8 mouse cellular contexts compared by ENCODE assay signal in the genomic region with DNA sequence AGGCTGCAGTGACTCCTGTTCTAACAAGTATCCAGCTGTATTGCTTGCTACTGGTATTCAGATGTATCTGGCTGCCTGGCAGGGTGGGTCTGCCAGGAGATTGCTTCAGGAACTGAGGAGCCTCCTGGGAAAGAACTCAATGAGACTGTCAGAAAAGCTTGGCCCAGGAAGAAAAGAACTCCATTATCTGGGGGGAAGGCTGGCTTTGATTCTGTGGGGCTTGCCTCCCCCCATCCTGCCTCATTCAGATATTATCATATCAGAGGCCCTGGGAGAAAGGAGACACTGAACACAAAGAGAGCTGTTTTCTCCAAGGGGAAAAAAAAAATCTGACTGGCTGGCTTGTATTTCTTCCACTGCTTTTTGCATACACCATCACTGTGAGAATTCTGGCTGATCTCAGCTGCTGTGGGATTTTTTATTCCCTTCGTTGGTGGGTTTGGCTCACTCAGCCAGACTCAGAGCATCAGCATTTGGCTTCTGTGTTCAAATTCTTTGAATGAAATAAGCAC.
DNase-seq lines count a peak whose midpoint lies in the region; ATAC-seq and TF ChIP-seq lines count a peak whose summit lies in the region.
"Had no signal": no experiment of that assay in that cellular context is flagged by ENCODE, and none has a peak within 500 bp of the region (broad histone marks: within the 10 kb centered on the region; RNA-seq: fewer than 3 reads in every experiment).

No protein-coding gene starts in this region.

- H3K4me1 ChIP-seq in intestine, postnatal 0 days (replicated peaks; ENCODE audit: control insufficient read depth, insufficient read depth, low read length), result no peaks in the 10 kb centered on the region
- H3K4me1 ChIP-seq: liver, embryonic 15.5 days had no signal

- TF ChIP-seq CTCF in intestine, postnatal 0 days (IDR thresholded peaks at IDR 0.05; ENCODE audit: low read depth), result no peak

- no peaks in the 10 kb centered on the region for H3K9me3 ChIP-seq in intestine, postnatal 0 days (ENCODE audit: control insufficient read depth)
- H3K9me3 ChIP-seq: liver, embryonic 15.5 days had no signal

- WGBS in intestine, postnatal 0 days, result 62% methylated on average over 1 of the region's 1 CpGs

- H3K4me3 ChIP-seq in intestine, postnatal 0 days (ENCODE audit: low read depth, low read length), result no peak overlapping the region
- H3K4me3 ChIP-seq: liver, embryonic 15.5 days had no signal

- H3K27ac ChIP-seq in intestine, postnatal 0 days (ENCODE audit: low read depth, low read length), result no peak overlapping the region
- H3K27ac ChIP-seq: liver, embryonic 15.5 days had no signal

- H3K9ac ChIP-seq in intestine, postnatal 0 days (ENCODE audit: low read depth, low read length), result no peak overlapping the region
- H3K9ac ChIP-seq: liver, embryonic 15.5 days had no signal

- H3K4me2 ChIP-seq in intestine, postnatal 0 days (replicated peaks; ENCODE audit: low read depth), result no peak overlapping the region
- H3K4me2 ChIP-seq: liver, embryonic 15.5 days had no signal

- no peak for ATAC-seq in intestine, postnatal 0 days

- peak; percentile 19 for DNase-seq in ES-CJ7 (ENCODE audit: low read depth, low spot score)
- peak; percentile 63 for DNase-seq in brain, adult 2 months (ENCODE audit: low read depth, low spot score)
- DNase-seq in heart, adult 18-20 months, result peak; percentile 34 to 56
- peak; percentile 24 for DNase-seq in layer of hippocampus, adult 9-11 months
- no peak for DNase-seq in thymus, postnatal 36 days
- no peak for DNase-seq in cerebellum, postnatal 25 days

- no peaks in the 10 kb centered on the region for H3K27me3 ChIP-seq in intestine, postnatal 0 days (replicated peaks; ENCODE audit: control insufficient read depth, insufficient read depth, low read length)
- H3K27me3 ChIP-seq: liver, embryonic 15.5 days had no signal

- H3K36me3 ChIP-seq in intestine, postnatal 0 days (ENCODE audit: control insufficient read depth, insufficient read depth), result no peaks in the 10 kb centered on the region
- H3K36me3 ChIP-seq: liver, embryonic 15.5 days had no signal

Comparison
In these comparisons a context has a peak if more than half of its experiments do, and no peak if none do; other contexts are left out.
1. DNase-seq: peak in ES-CJ7 (single experiment), brain, adult 2 months (single experiment), heart, adult 18-20 months (2 of 2) and layer of hippocampus, adult 9-11 months (single experiment); none in thymus, postnatal 36 days (0 of 2) and cerebellum, postnatal 25 days (0 of 2).